Mouse (Mus musculus): ENCODE data around the gene Ech1.

- TF ChIP-seq EP300 (IDR thresholded peaks at IDR 0.05; ENCODE audit: low read depth) = no peak
- TF ChIP-seq CTCF (IDR thresholded peaks at IDR 0.05; ENCODE audit: low read depth) = no peak
These were observed 17.3 kb upstream of the Ech1 start for GRCm38 (mm10) chr7:28807641-28808220.

Measured in heart, postnatal 0 days (tissue).